12 mouse cellular contexts compared by ENCODE assay signal in genomic region chr11:68547484-68547883, GRCm38 (mm10). TPM values are rescaled to one million over a fixed set of nuclear protein-coding genes. Genes with fewer than 3 reads are reported as not detected.
"Had no signal": no experiment of that assay in that cellular context is flagged by ENCODE, and none has a peak within 500 bp of the region (broad histone marks: within the 10 kb centered on the region; RNA-seq: fewer than 3 reads in every experiment).

No protein-coding gene starts in this region.

- H3K4me1 ChIP-seq: liver, embryonic 15.5 days; midbrain, embryonic 12.5 days had no signal

- H3K4me3 ChIP-seq: kidney, embryonic 15.5 days; limb, embryonic 10.5 days; liver, embryonic 15.5 days; midbrain, embryonic 12.5 days had no signal

- DNase-seq: kidney, adult 2 months; kidney, postnatal 14 days; right cerebral cortex, adult 18-20 months; right cerebral cortex, postnatal 25 days; thymus, postnatal 4 days had no signal

- H3K27ac ChIP-seq: kidney, embryonic 15.5 days; limb, embryonic 10.5 days; liver, embryonic 15.5 days; midbrain, embryonic 12.5 days had no signal

- H3K36me3 ChIP-seq: kidney, embryonic 15.5 days; limb, embryonic 10.5 days; liver, embryonic 15.5 days; midbrain, embryonic 12.5 days had no signal

- ATAC-seq: midbrain, embryonic 16.5 days had no signal

- H3K9ac ChIP-seq: kidney, embryonic 15.5 days; liver, embryonic 15.5 days; midbrain, embryonic 12.5 days had no signal

- H3K4me2 ChIP-seq: kidney, embryonic 15.5 days; liver, embryonic 11.5 days; liver, embryonic 15.5 days; midbrain, embryonic 12.5 days had no signal

- H3K9me3 ChIP-seq: kidney, embryonic 15.5 days; limb, embryonic 10.5 days; liver, embryonic 15.5 days; midbrain, embryonic 12.5 days had no signal

- H3K27me3 ChIP-seq: kidney, embryonic 15.5 days; liver, embryonic 15.5 days had no signal

RNA-seq across cellular contexts. Expression of gene Mfsd6l, which starts 8.5 kb away (rescaled TPM):
- polyA plus RNA-seq: liver, embryonic 11.5 days; liver, embryonic 15.5 days; midbrain, embryonic 12.5 days; neural tube, embryonic 14.5 days had no signal

RNA-seq across cellular contexts. Expression of gene Ccdc42, which starts 39.3 kb away (rescaled TPM):
- polyA plus RNA-seq: kidney, adult 2 months; liver, embryonic 15.5 days; neural tube, embryonic 14.5 days had no signal
